9 mouse cellular contexts compared by ENCODE assay signal in the genomic region with DNA sequence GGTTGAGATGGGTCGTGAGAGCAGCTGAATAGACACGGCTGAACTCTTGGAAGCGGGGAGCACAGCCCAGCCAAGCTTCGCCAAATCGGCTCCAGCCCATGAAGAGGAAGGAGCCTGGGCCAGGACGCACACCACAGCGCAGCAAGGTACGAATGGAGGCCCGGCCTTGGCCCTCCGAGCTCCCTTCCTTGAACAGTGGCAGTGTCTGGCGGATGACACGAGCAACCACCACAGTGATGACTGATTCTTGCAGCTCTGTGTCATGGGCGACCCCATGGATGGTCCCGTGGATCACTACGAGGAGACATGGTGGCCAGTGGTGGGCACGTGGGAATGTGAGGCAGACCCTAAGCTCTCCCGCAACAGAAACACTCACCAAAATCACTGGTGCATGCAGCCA. TPM values are rescaled to one million over a fixed set of nuclear protein-coding genes. Genes with fewer than 3 reads are reported as not detected.
DNase-seq lines count a peak whose midpoint lies in the region; ATAC-seq lines count a peak whose summit lies in the region.
"Had no signal": no experiment of that assay in that cellular context is flagged by ENCODE, and none has a peak within 500 bp of the region (broad histone marks: within the 10 kb centered on the region; RNA-seq: fewer than 3 reads in every experiment).

No protein-coding gene starts in this region.

- no peak overlapping the region; the same call in 1 of the 2 replicates for H3K9ac ChIP-seq in kidney, embryonic 15.5 days
- 0 out of 2 replicates have a peak overlapping the region, but pooled peaks have one; percentile 76 for H3K9ac ChIP-seq in embryonic facial prominence, embryonic 13.5 days
- H3K9ac ChIP-seq in hindbrain, embryonic 15.5 days, result 0 out of 2 replicates have a peak overlapping the region, but pooled peaks have one; percentile 30
- H3K9ac ChIP-seq in midbrain, embryonic 16.5 days (ENCODE audit: low read depth, low read length), result peak overlapping the region; percentile 37; the same call in 1 of the 2 replicates

- peaks cover 9% of the 10 kb centered on the region; the same call in 1 of the 2 replicates for H3K36me3 ChIP-seq in kidney, embryonic 15.5 days
- H3K36me3 ChIP-seq in embryonic facial prominence, embryonic 13.5 days, result no peaks in the 10 kb centered on the region
- H3K36me3 ChIP-seq in hindbrain, embryonic 15.5 days, result no peaks in the 10 kb centered on the region
- no peaks in the 10 kb centered on the region for H3K36me3 ChIP-seq in midbrain, embryonic 16.5 days (ENCODE audit: control insufficient read depth, insufficient read depth, low read length)

- H3K4me1 ChIP-seq in kidney, embryonic 15.5 days, result peaks cover 63% of the 10 kb centered on the region
- peaks cover 53% of the 10 kb centered on the region for H3K4me1 ChIP-seq in embryonic facial prominence, embryonic 13.5 days
- peaks cover 59% of the 10 kb centered on the region for H3K4me1 ChIP-seq in hindbrain, embryonic 15.5 days (replicated peaks)
- peaks cover 38% of the 10 kb centered on the region for H3K4me1 ChIP-seq in midbrain, embryonic 16.5 days (ENCODE audit: control insufficient read depth, insufficient read depth, low read length)

- peak overlapping the region; percentile 18; the same call in 1 of the 2 replicates for H3K27ac ChIP-seq in kidney, embryonic 15.5 days
- H3K27ac ChIP-seq in embryonic facial prominence, embryonic 13.5 days, result no peak overlapping the region
- peak overlapping the region; percentile 95 for H3K27ac ChIP-seq in hindbrain, embryonic 15.5 days (replicated peaks)
- H3K27ac ChIP-seq in midbrain, embryonic 16.5 days (ENCODE audit: low read length), result peak overlapping the region; percentile 44; the same call in 1 of the 2 replicates

- peak overlapping the region; percentile 93 for H3K4me2 ChIP-seq in kidney, embryonic 15.5 days
- peak overlapping the region; percentile 98 for H3K4me2 ChIP-seq in embryonic facial prominence, embryonic 13.5 days
- H3K4me2 ChIP-seq in hindbrain, embryonic 15.5 days, result peak overlapping the region; percentile 92
- H3K4me2 ChIP-seq in midbrain, embryonic 16.5 days (ENCODE audit: low read length), result peak overlapping the region; percentile 72

- H3K4me3 ChIP-seq in kidney, embryonic 15.5 days (replicated peaks), result peak overlapping the region; percentile 67
- H3K4me3 ChIP-seq in embryonic facial prominence, embryonic 13.5 days, result peak overlapping the region; percentile 64; the same call in 1 of the 2 replicates
- peak overlapping the region; percentile 52 for H3K4me3 ChIP-seq in hindbrain, embryonic 15.5 days
- 0 out of 2 replicates have a peak overlapping the region, but pooled peaks have one; percentile 6 for H3K4me3 ChIP-seq in midbrain, embryonic 16.5 days (ENCODE audit: low read depth, low read length)

- DNase-seq in kidney, postnatal 36 days, result no peak
- DNase-seq in ovary, postnatal 14 days (ENCODE audit: low spot score), result no peak
- no peak for DNase-seq in right cerebral cortex, postnatal 14 days
- DNase-seq in lung, postnatal 10 days, result no peak
- DNase-seq: thymus, adult 2 months had no signal

- H3K9me3 ChIP-seq in kidney, embryonic 15.5 days (replicated peaks), result no peaks in the 10 kb centered on the region
- H3K9me3 ChIP-seq in embryonic facial prominence, embryonic 13.5 days, result no peaks in the 10 kb centered on the region
- H3K9me3 ChIP-seq in hindbrain, embryonic 15.5 days, result no peaks in the 10 kb centered on the region
- no peaks in the 10 kb centered on the region for H3K9me3 ChIP-seq in midbrain, embryonic 16.5 days (replicated peaks; ENCODE audit: control insufficient read depth, low read length, poor library complexity, severe bottlenecking)

- WGBS in kidney, embryonic 15.5 days, result 80% methylated on average over 17 of the region's 17 CpGs
- 71% methylated on average over 17 of the region's 17 CpGs for WGBS in embryonic facial prominence, embryonic 13.5 days
- WGBS in hindbrain, embryonic 15.5 days, result 39% methylated on average over 17 of the region's 17 CpGs
- 42% methylated on average over 17 of the region's 17 CpGs for WGBS in midbrain, embryonic 16.5 days

- no peak for ATAC-seq in kidney, embryonic 15.5 days (replicated peaks; ENCODE audit: low FRiP score)
- no peak for ATAC-seq in embryonic facial prominence, embryonic 13.5 days (ENCODE audit: insufficient number of reproducible peaks, insufficient read depth, low FRiP score, low TSS enrichment, low read depth)
- no peak for ATAC-seq in hindbrain, embryonic 15.5 days (ENCODE audit: low FRiP score, low read depth)
- ATAC-seq in midbrain, embryonic 16.5 days, result no peak

- 0 out of 2 replicates have a peak, but pooled peaks cover 3% of the 10 kb centered on the region for H3K27me3 ChIP-seq in kidney, embryonic 15.5 days
- H3K27me3 ChIP-seq in embryonic facial prominence, embryonic 13.5 days, result no peaks in the 10 kb centered on the region
- H3K27me3 ChIP-seq in hindbrain, embryonic 15.5 days, result peaks cover 9% of the 10 kb centered on the region; the same call in 1 of the 2 replicates
- H3K27me3 ChIP-seq in midbrain, embryonic 16.5 days (ENCODE audit: control insufficient read depth, insufficient read depth, low read depth, low read length), result peaks cover 6% of the 10 kb centered on the region

RNA-seq across cellular contexts. Expression of a gene that starts 0.5 kb away (rescaled TPM):
- polyA plus RNA-seq in kidney, embryonic 15.5 days (2015; fragmentation: Nextera tagmentation; extraction: Ambion mirVana), result not detected in 2 replicates
- polyA plus RNA-seq in embryonic facial prominence, embryonic 13.5 days (2015; fragmentation: Nextera tagmentation; extraction: Ambion mirVana), result not detected in 2 replicates
- 2.0 TPM in 1 of 2 replicates, not detected in the other for polyA plus RNA-seq in hindbrain, embryonic 15.5 days (2015; fragmentation: Nextera tagmentation; extraction: Ambion mirVana)
- polyA plus RNA-seq in midbrain, embryonic 16.5 days (2015; fragmentation: Nextera tagmentation; extraction: Ambion mirVana), result 1.3 TPM in 1 of 2 replicates, not detected in the other

RNA-seq across cellular contexts. Expression of a gene that starts 1.9 kb away (rescaled TPM):
- 53.5 and 58.5 TPM in 2 replicates for polyA plus RNA-seq in kidney, embryonic 15.5 days (2015; fragmentation: Nextera tagmentation; extraction: Ambion mirVana)
- 43.4 and 50.1 TPM in 2 replicates for polyA plus RNA-seq in embryonic facial prominence, embryonic 13.5 days (2015; fragmentation: Nextera tagmentation; extraction: Ambion mirVana)
- 67.2 and 82.2 TPM in 2 replicates for polyA plus RNA-seq in hindbrain, embryonic 15.5 days (2015; fragmentation: Nextera tagmentation; extraction: Ambion mirVana)
- polyA plus RNA-seq in midbrain, embryonic 16.5 days (2015; fragmentation: Nextera tagmentation; extraction: Ambion mirVana), result 33.1 and 37.1 TPM in 2 replicates

RNA-seq across cellular contexts. Expression of a gene that starts 2.3 kb away (rescaled TPM):
- polyA plus RNA-seq in kidney, embryonic 15.5 days (2015; fragmentation: Nextera tagmentation; extraction: Ambion mirVana), result 91.7 and 101 TPM in 2 replicates
- 65.3 and 78.1 TPM in 2 replicates for polyA plus RNA-seq in embryonic facial prominence, embryonic 13.5 days (2015; fragmentation: Nextera tagmentation; extraction: Ambion mirVana)
- 90.1 and 95.7 TPM in 2 replicates for polyA plus RNA-seq in hindbrain, embryonic 15.5 days (2015; fragmentation: Nextera tagmentation; extraction: Ambion mirVana)
- 91.8 and 96.9 TPM in 2 replicates for polyA plus RNA-seq in midbrain, embryonic 16.5 days (2015; fragmentation: Nextera tagmentation; extraction: Ambion mirVana)

RNA-seq across cellular contexts. Expression of a gene that starts 8.6 kb away (rescaled TPM):
- 0.23 and 0.29 TPM in 2 replicates for polyA plus RNA-seq in kidney, embryonic 15.5 days (2015; fragmentation: Nextera tagmentation; extraction: Ambion mirVana)
- polyA plus RNA-seq in embryonic facial prominence, embryonic 13.5 days (2015; fragmentation: Nextera tagmentation; extraction: Ambion mirVana), result 0.20 and 0.25 TPM in 2 replicates
- polyA plus RNA-seq in hindbrain, embryonic 15.5 days (2015; fragmentation: Nextera tagmentation; extraction: Ambion mirVana), result 0.31 and 0.48 TPM in 2 replicates
- polyA plus RNA-seq in midbrain, embryonic 16.5 days (2015; fragmentation: Nextera tagmentation; extraction: Ambion mirVana), result 0.34 and 0.39 TPM in 2 replicates

RNA-seq across cellular contexts. Expression of a gene that starts 9.5 kb away (rescaled TPM):
- polyA plus RNA-seq in kidney, embryonic 15.5 days (2015; fragmentation: Nextera tagmentation; extraction: Ambion mirVana), result 63.0 and 74.8 TPM in 2 replicates
- 74.6 and 89.5 TPM in 2 replicates for polyA plus RNA-seq in embryonic facial prominence, embryonic 13.5 days (2015; fragmentation: Nextera tagmentation; extraction: Ambion mirVana)
- 133 TPM in 2 replicates for polyA plus RNA-seq in hindbrain, embryonic 15.5 days (2015; fragmentation: Nextera tagmentation; extraction: Ambion mirVana)
- polyA plus RNA-seq in midbrain, embryonic 16.5 days (2015; fragmentation: Nextera tagmentation; extraction: Ambion mirVana), result 147 and 165 TPM in 2 replicates

Comparison
In these comparisons a context has a peak if more than half of its experiments do, and no peak if none do; other contexts are left out.
1. H3K4me3 ChIP-seq: peak in every context shown above with its lines; median percentile 67 in kidney, embryonic 15.5 days; 64 in embryonic facial prominence, embryonic 13.5 days; 52 in hindbrain, embryonic 15.5 days; 6 in midbrain, embryonic 16.5 days.